Mouse (Mus musculus) kidney, adult 2 months (tissue): ENCODE measurements at regions not wholly inside any gene's neighbourhood (a gene's known extent, or its start where the extent isn't known, plus 50 kb on each side); places are given as distances from the start of the nearest gene placed in this dataset.

ENCODE experiments used
- CTCF ChIP-seq: fragments of 200-500 bp; conservative IDR thresholded peaks from 2 replicates; pipeline ENCODE4 v1.5.1; 2011; ENCODE audit warnings: low read depth, mild to moderate bottlenecking, control low read depth, low read length, moderate library complexity, mixed read lengths; ENCODE audit not compliant: insufficient read depth, insufficient read length
- POLR2A ChIP-seq: fragments of 200-500 bp; IDR thresholded peaks from one replicate; pipeline ENCODE4 v1.6.1; 2011; ENCODE audit warnings: low read depth, low read length, control low read depth

- no peak for TF ChIP-seq POLR2A
- TF ChIP-seq CTCF, result no peak
Measured at GRCm38 (mm10) chr14:26357996-26358395, 100.2 kb downstream of the Duxbl3 start.
